Mouse (Mus musculus) thymus, adult 2 months (tissue): ENCODE data around the gene Gcm1. TPM values are rescaled to one million over a fixed set of nuclear protein-coding genes. Genes with fewer than 3 reads are reported as not detected.

ENCODE experiments used
- DNase-seq: peaks from one replicate; pipeline ENCODE4 v3.0.0; 2021
- H3K27ac ChIP-seq: fragments of 200-500 bp; 2 replicates; pipeline ENCODE4 v1.5.1; 2012; ENCODE audit warnings: low read length, control low read depth; ENCODE audit not compliant: control insufficient read depth, insufficient read depth
- H3K27me3 ChIP-seq: fragments of 200-500 bp; 2 replicates; pipeline ENCODE4 v1.6.1; 2012; ENCODE audit warnings: mild to moderate bottlenecking, low read length, moderate library complexity, mixed read lengths; ENCODE audit not compliant: control insufficient read depth, insufficient read depth
- H3K36me3 ChIP-seq: fragments of 200-500 bp; 2 replicates; pipeline ENCODE4 v1.6.1; 2012; ENCODE audit warnings: mild to moderate bottlenecking, low read length, moderate library complexity; ENCODE audit not compliant: control insufficient read depth, insufficient read depth
- H3K4me1 ChIP-seq: fragments of 200-500 bp; replicated peaks from 2 replicates; pipeline ENCODE4 v1.6.1; 2012; ENCODE audit warnings: low read length; ENCODE audit not compliant: control insufficient read depth, insufficient read depth
- H3K4me3 ChIP-seq: fragments of 200-500 bp; 2 replicates; pipeline ENCODE4 v1.5.1; 2012; ENCODE audit warnings: mild to moderate bottlenecking, low read length, control low read depth, moderate library complexity; ENCODE audit not compliant: control insufficient read depth, insufficient read depth
- CTCF ChIP-seq: fragments of 200-500 bp; IDR thresholded peaks from 2 replicates; pipeline ENCODE4 v1.5.1; 2012; ENCODE audit warnings: mild to moderate bottlenecking, control low read depth, low read length, moderate library complexity, borderline replicate concordance; ENCODE audit not compliant: control insufficient read depth, poor library complexity, insufficient read depth; ENCODE audit errors: extremely low read depth
- POLR2A ChIP-seq: fragments of 200-500 bp; IDR thresholded peaks from 2 replicates; pipeline ENCODE4 v1.6.1; 2012; ENCODE audit warnings: mild to moderate bottlenecking, low read length, control low read depth, moderate library complexity; ENCODE audit not compliant: control insufficient read depth, poor library complexity, insufficient read depth; ENCODE audit errors: extremely low read depth
- WGBS: fragments of 180-500 bp; shearing (Covaris S2); methylation state at CpG from one replicate; pipeline ENCODE4 v1.1.7; 2018; 5-methylcytosine and 5-hydroxymethylcytosine counted together
- polyA plus RNA-seq: library from polyadenylated mRNA; depleted of rRNA; stranded (reverse); fragments of >200 nt; gene quantifications from 2 replicates; pipeline ENCODE4 v1.2.3, GENCODE M21; 2012

The Gcm1 gene
- polyA plus RNA-seq, 1 experiment, result 0.20 TPM

- TF ChIP-seq CTCF, result peak; percentile 99
- TF ChIP-seq POLR2A, result no peak
- no peaks in the 10 kb centered on the region for H3K27me3 ChIP-seq
- peak; percentile 76 for DNase-seq
- no peak overlapping the region for H3K27ac ChIP-seq
- no peak overlapping the region for H3K4me3 ChIP-seq
- WGBS, result 31% methylated on average over 18 of the region's 18 CpGs
- no peaks in the 10 kb centered on the region for H3K36me3 ChIP-seq
- H3K4me1 ChIP-seq, result no peaks in the 10 kb centered on the region
Observed at GRCm38 (mm10) chr9:78038755-78039489, 12.8 kb upstream of the Gcm1 start.

GRCm38 (mm10) chr9:78045171-78045570, 6.6 kb upstream of the Gcm1 start:
- WGBS, result 93% methylated on average over 6 of the region's 6 CpGs

GRCm38 (mm10) chr9:78046755-78047154, 5.0 kb upstream of the Gcm1 start:
- H3K4me3 ChIP-seq, result no peak overlapping the region; the same call in 1 of the 2 replicates
- WGBS, result 74% methylated on average over 20 of the region's 20 CpGs
- H3K27me3 ChIP-seq, result no peaks in the 10 kb centered on the region
- H3K27ac ChIP-seq, result no peak overlapping the region
- DNase-seq, result peak; percentile 29
- no peaks in the 10 kb centered on the region for H3K36me3 ChIP-seq
- H3K4me1 ChIP-seq, result no peaks in the 10 kb centered on the region
- TF ChIP-seq CTCF (no peak), POLR2A (no peak)

More at GRCm38 (mm10) chr9:78045171-78045570, 6.6 kb upstream of the Gcm1 start:
- Histone ChIP-seq H3K4me3 (no peak overlapping the region), H3K36me3 (no peaks in the 10 kb centered on the region), H3K4me1 (no peaks in the 10 kb centered on the region), H3K27ac (no peak overlapping the region), H3K27me3 (no peaks in the 10 kb centered on the region)
- no peak for TF ChIP-seq POLR2A
- TF ChIP-seq CTCF, result no peak
- no peak for DNase-seq

GRCm38 (mm10) chr9:78050452-78050970, 1.2 kb upstream of the Gcm1 start:
- Histone ChIP-seq H3K4me1 (no peaks in the 10 kb centered on the region), H3K36me3 (no peaks in the 10 kb centered on the region), H3K27ac (no peak overlapping the region), H3K4me3 (no peak overlapping the region), H3K27me3 (no peaks in the 10 kb centered on the region)
- 48% methylated on average over 5 of the region's 5 CpGs for WGBS
- DNase-seq, result no peak
- TF ChIP-seq POLR2A (no peak), CTCF (no peak)

- no peaks in the 10 kb centered on the region for H3K36me3 ChIP-seq
- 91% methylated on average over 8 of the region's 8 CpGs for WGBS
- no peaks in the 10 kb centered on the region for H3K27me3 ChIP-seq
- no peaks in the 10 kb centered on the region for H3K4me1 ChIP-seq
- no peak overlapping the region for H3K4me3 ChIP-seq
- no peak overlapping the region for H3K27ac ChIP-seq
- no peak for DNase-seq
- TF ChIP-seq CTCF (no peak), POLR2A (no peak)
Observed at GRCm38 (mm10) chr9:78053821-78054220, 2.1 kb downstream of the Gcm1 start.

- Histone ChIP-seq H3K4me3 (no peak overlapping the region), H3K36me3 (no peaks in the 10 kb centered on the region), H3K27ac (no peak overlapping the region), H3K27me3 (no peaks in the 10 kb centered on the region), H3K4me1 (no peaks in the 10 kb centered on the region)
- TF ChIP-seq CTCF, result no peak
- no peak for TF ChIP-seq POLR2A
- 95% methylated on average over 3 of the region's 3 CpGs for WGBS
- DNase-seq, result no peak
Observed at GRCm38 (mm10) chr9:78054298-78054697, 2.6 kb downstream of the Gcm1 start.
